Mouse (Mus musculus) granulocyte monocyte progenitor cell, adult 5-6 weeks (primary cell): ENCODE data around the gene Ifi202b. TPM values are rescaled to one million over a fixed set of nuclear protein-coding genes. Genes with fewer than 3 reads are reported as not detected.
A peak's percentile ranks its signal among the peaks of the same experiment; 100 is the strongest.

Experiments
- ATAC-seq: replicated peaks from 2 replicates; pipeline ENCODE4 v1.8.0; 2016; ENCODE audit warnings: mild to moderate bottlenecking, moderate TSS enrichment, inconsistent platforms; ENCODE audit not compliant: poor library complexity, severe bottlenecking
- total RNA-seq, 2 experiments: library from RNA; stranded (forward) in 1 of 2; stranded (reverse) in 1 of 2; fragments of 200-712, 200-1000 nt in 1 of 2; fragments of >200 nt in 1 of 2; fragmentation: Nextera tagmentation in 1 of 2; gene quantifications; 2 replicates each; pipeline ENCODE4 v1.2.3; 2014 to 2017

Gene Ifi202b
- total RNA-seq, 2 experiments from 2014 or later, result not detected

DNA sequence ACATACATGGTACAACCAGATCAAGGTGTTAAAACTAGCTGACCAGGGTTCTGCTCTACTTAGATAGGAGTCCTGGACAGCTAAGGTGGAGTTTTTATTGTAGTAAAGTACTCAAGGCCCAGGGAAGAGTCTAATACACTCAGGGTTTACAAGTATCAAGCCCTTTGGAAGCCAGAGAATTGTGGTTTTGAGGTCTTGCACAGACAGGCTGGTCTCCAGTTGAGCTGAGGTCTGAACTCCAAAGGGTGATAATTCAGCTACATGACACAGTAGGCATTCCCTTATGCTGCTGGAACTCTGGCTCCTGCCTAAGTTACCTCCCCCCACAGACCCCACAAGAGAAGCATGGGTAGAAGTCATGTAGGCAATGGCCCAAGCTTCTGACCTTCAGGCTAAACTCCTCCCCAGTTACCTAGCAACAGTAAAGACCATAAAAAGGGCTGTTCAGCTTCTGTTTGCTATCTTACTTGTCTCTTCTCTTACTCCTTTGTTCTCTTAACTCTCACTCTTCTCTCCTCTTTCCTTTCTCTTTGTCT is 69.2 kb downstream of the Ifi202b start:
- peak; percentile 15 for ATAC-seq

Other genes with a start within 250 kb of the Ifi202b start
- gene Ifi207, start 241.0 kb downstream of the Ifi202b start, total RNA-seq (2014; fragmentation: Nextera tagmentation), result not detected in 2 replicates
- 0.41 and 1.1 TPM in 2 replicates for gene Ifi207, start 241.0 kb downstream of the Ifi202b start, total RNA-seq (2017)
- 2.1 and 5.1 TPM in 2 replicates for gene Ifi204, start 215.8 kb downstream of the Ifi202b start, total RNA-seq (2014; fragmentation: Nextera tagmentation)
- 7.9 and 10.9 TPM in 2 replicates for gene Ifi204, start 215.8 kb downstream of the Ifi202b start, total RNA-seq (2017)
- gene Ifi211, start 69.7 kb downstream of the Ifi202b start, total RNA-seq (2014; fragmentation: Nextera tagmentation), result 9.3 and 12.3 TPM in 2 replicates
- 13.2 and 16.0 TPM in 2 replicates for gene Ifi211, start 69.7 kb downstream of the Ifi202b start, total RNA-seq (2017)
- gene Mndal, start 40.3 kb downstream of the Ifi202b start, total RNA-seq (2014; fragmentation: Nextera tagmentation), result 95.6 and 101 TPM in 2 replicates
- 105 and 119 TPM in 2 replicates for gene Mndal, start 40.3 kb downstream of the Ifi202b start, total RNA-seq (2017)
- gene Ifi203, start 40.1 kb downstream of the Ifi202b start, total RNA-seq (2014; fragmentation: Nextera tagmentation), result 58.4 and 73.0 TPM in 2 replicates
- 26.6 and 61.0 TPM in 2 replicates for gene Ifi203, start 40.1 kb downstream of the Ifi202b start, total RNA-seq (2017)
- not detected in 2 replicates for gene Ifi205, start 49.1 kb upstream of the Ifi202b start, total RNA-seq (2014; fragmentation: Nextera tagmentation)
- gene Ifi205, start 49.1 kb upstream of the Ifi202b start, total RNA-seq (2017), result 0.78 TPM in 1 of 2 replicates, not detected in the other
- gene Olfr433, start 58.0 kb upstream of the Ifi202b start, total RNA-seq (2014; fragmentation: Nextera tagmentation), result 0.41 TPM in 1 of 2 replicates, not detected in the other
- not detected in 2 replicates for gene Olfr433, start 58.0 kb upstream of the Ifi202b start, total RNA-seq (2017)
- not detected in 2 replicates for gene Olfr432, start 66.5 kb upstream of the Ifi202b start, total RNA-seq (2014; fragmentation: Nextera tagmentation)
- gene Olfr432, start 66.5 kb upstream of the Ifi202b start, total RNA-seq (2017), result not detected in 2 replicates
- gene Olfr430, start 83.9 kb upstream of the Ifi202b start, total RNA-seq (2014; fragmentation: Nextera tagmentation), result not detected in 2 replicates
- gene Olfr430, start 83.9 kb upstream of the Ifi202b start, total RNA-seq (2017), result not detected in 2 replicates
- gene Olfr429, start 101.6 kb upstream of the Ifi202b start, total RNA-seq (2014; fragmentation: Nextera tagmentation), result not detected in 2 replicates
- gene Olfr429, start 101.6 kb upstream of the Ifi202b start, total RNA-seq (2017), result not detected in 2 replicates
- gene Olfr427, start 114.1 kb upstream of the Ifi202b start, total RNA-seq (2014; fragmentation: Nextera tagmentation), result not detected in 2 replicates
- gene Olfr427, start 114.1 kb upstream of the Ifi202b start, total RNA-seq (2017), result not detected in 2 replicates
- not detected in 2 replicates for gene Olfr231, start 138.4 kb upstream of the Ifi202b start, total RNA-seq (2014; fragmentation: Nextera tagmentation)
- gene Olfr231, start 138.4 kb upstream of the Ifi202b start, total RNA-seq (2017), result not detected in 2 replicates
- not detected in 2 replicates for gene Olfr424, start 148.8 kb upstream of the Ifi202b start, total RNA-seq (2014; fragmentation: Nextera tagmentation)
- not detected in 2 replicates for gene Olfr424, start 148.8 kb upstream of the Ifi202b start, total RNA-seq (2017)
- not detected in 2 replicates for gene Olfr420, start 172.9 kb upstream of the Ifi202b start, total RNA-seq (2014; fragmentation: Nextera tagmentation)
- gene Olfr420, start 172.9 kb upstream of the Ifi202b start, total RNA-seq (2017), result not detected in 2 replicates
- 0.15 TPM in 1 of 2 replicates, not detected in the other for gene Spta1, start 190.0 kb upstream of the Ifi202b start, total RNA-seq (2014; fragmentation: Nextera tagmentation)
- 0.34 and 0.72 TPM in 2 replicates for gene Spta1, start 190.0 kb upstream of the Ifi202b start, total RNA-seq (2017)